Mouse (Mus musculus): ENCODE data around the gene Mkrn3. TPM values are rescaled to one million over a fixed set of nuclear protein-coding genes. Genes with fewer than 3 reads are reported as not detected.

Mkrn3 gene
- polyA plus RNA-seq, 1 experiment from 2014 or later, result 23.5 TPM

DNA sequence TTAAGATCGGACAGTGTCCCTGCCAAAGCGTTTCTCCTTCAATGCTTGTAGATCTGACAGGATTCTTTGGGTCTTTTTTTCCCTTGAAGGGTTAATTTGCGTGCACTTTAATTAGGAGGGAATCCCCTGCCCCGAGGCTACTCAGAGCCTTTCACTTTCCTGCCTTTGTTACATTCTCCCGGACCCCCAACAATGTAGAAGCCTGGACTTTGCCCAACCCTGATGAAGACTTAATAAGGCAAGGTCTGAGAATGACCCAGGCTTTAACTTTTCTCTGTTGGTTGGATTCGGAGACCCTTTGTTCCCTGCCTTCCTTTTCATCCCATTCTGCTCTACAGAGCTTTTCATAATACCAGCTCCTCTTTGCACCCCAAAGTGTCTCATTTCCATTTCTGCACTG lies 627 bp upstream of the Mkrn3 start:
- Histone ChIP-seq H3K4me1 (replicated peaks) (peaks cover 3% of the 10 kb centered on the region), H3K4me2 (replicated peaks) (peak overlapping the region; percentile 42), H3K36me3 (no peaks in the 10 kb centered on the region), H3K4me3 (replicated peaks) (peak overlapping the region; percentile 76), H3K27me3 (no peaks in the 10 kb centered on the region), H3K9me3 (peaks cover 12% of the 10 kb centered on the region; the same call in 1 of the 2 replicates), H3K27ac (peak overlapping the region; percentile 97), H3K9ac (replicated peaks) (peak overlapping the region; percentile 57)
- peak; percentile 46 for ATAC-seq
- WGBS, result 35% methylated on average over 6 of the region's 6 CpGs

DNA sequence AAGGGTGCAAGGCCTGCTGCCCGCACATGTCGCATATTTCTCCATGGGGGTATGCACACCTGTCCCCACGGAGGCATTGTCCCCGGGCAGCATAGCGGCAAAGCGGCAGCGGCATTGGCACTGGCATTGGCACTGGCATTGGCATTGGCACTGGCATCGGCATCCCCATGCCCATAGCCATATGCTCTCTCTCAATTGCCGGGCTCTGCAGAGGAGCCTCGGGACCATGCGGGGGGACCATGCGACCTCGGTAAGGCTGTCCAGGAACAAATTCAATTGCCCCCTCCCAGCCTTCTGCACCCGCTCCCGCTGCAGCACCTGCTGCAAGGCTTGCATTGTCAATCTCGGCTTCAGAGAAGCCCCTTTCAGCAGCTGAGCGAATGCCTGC lies 840 bp downstream of the Mkrn3 start:
- Histone ChIP-seq H3K4me2 (replicated peaks) (peak overlapping the region; percentile 73), H3K4me3 (replicated peaks) (peak overlapping the region; percentile 76), H3K27ac (peak overlapping the region; percentile 97), H3K9me3 (peaks cover 12% of the 10 kb centered on the region; the same call in 1 of the 2 replicates), H3K9ac (replicated peaks) (peak overlapping the region; percentile 92), H3K36me3 (no peaks in the 10 kb centered on the region), H3K4me1 (replicated peaks) (peaks cover 6% of the 10 kb centered on the region), H3K27me3 (no peaks in the 10 kb centered on the region)
- ATAC-seq, result no peak; the same call in 1 of the 2 replicates
- 53% methylated on average over 17 of the region's 17 CpGs for WGBS

DNA sequence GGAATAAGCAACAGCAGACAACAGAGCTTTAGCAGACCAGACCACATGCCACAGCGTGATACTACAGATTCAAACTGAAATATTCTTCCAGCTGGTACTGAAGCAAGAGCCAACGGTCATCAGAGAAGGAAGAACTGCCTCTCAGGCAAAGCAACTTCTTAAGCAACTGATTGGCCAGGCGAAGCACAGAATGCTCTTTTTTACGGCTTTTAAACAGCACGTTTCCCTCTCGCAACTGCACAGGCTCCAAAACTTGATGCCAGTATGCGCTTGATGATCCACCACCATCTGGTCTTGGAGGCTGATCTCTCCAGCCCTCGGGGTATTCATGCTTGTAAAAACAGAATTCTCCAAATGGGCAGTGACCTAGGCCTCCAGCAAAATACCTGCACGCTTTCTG lies 1.6 kb downstream of the Mkrn3 start:
- Histone ChIP-seq H3K36me3 (no peaks in the 10 kb centered on the region), H3K27me3 (no peaks in the 10 kb centered on the region), H3K4me1 (replicated peaks) (peaks cover 6% of the 10 kb centered on the region), H3K9ac (replicated peaks) (peak overlapping the region; percentile 92), H3K9me3 (peaks cover 12% of the 10 kb centered on the region; the same call in 1 of the 2 replicates), H3K4me2 (replicated peaks) (peak overlapping the region; percentile 73), H3K27ac (peak overlapping the region; percentile 97), H3K4me3 (replicated peaks) (peak overlapping the region; percentile 76)
- ATAC-seq, result no peak
- WGBS, result 39% methylated on average over 9 of the region's 9 CpGs

DNA sequence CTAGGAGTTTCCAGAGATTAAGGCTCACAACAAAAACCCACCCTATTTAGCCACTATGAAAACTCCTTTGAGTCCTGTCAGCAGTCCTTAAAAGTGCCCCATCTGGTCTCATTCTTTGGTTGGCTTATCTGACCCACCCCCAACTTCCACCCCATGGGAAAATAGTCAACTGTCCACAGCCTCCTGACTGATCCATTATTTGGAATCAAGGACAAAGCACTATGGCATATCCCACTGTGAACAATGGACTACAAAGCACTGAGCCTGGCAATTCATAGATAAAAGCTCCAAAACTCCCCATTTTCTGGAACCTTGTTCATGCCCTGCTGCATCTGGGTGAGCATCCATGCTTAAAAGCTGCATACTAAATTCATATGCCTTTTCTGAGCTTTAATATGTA lies 3.8 kb downstream of the Mkrn3 start:
- Histone ChIP-seq H3K4me1 (replicated peaks) (0 out of 2 replicates have a peak, but pooled peaks cover 3% of the 10 kb centered on the region), H3K9ac (replicated peaks) (peak overlapping the region; percentile 44), H3K4me2 (replicated peaks) (peak overlapping the region; percentile 39), H3K4me3 (replicated peaks) (peak overlapping the region; percentile 25), H3K27ac (peak overlapping the region; percentile 65), H3K27me3 (no peaks in the 10 kb centered on the region), H3K9me3 (peaks cover 12% of the 10 kb centered on the region; the same call in 1 of the 2 replicates), H3K36me3 (no peaks in the 10 kb centered on the region)
- ATAC-seq, result peak; percentile 54

DNA sequence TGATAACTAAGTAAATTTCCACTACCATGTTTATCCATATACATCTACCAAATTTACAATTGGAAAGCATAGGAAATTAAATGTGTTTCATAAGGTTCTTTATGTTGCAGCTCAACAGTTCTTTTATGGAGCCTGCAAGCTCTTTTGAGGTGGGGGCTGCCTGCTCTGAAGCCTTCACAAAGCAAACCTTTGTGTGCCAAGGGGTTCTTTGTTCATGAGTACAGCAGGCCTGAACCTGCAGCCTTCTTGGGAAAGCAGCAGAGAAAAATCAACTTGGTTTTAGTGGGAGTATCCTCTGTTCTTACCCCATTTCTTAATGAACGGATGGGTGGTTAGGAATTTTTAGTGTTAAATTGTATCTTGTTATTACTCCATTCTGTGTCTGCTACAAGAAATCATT lies 4.7 kb downstream of the Mkrn3 start:
- no peaks in the 10 kb centered on the region for H3K36me3 ChIP-seq
- 0 out of 2 replicates have a peak overlapping the region, but pooled peaks have one; percentile 20 for H3K4me2 ChIP-seq (replicated peaks)
- no peaks in the 10 kb centered on the region for H3K27me3 ChIP-seq
- H3K4me3 ChIP-seq (replicated peaks), result no peak overlapping the region
- 44% methylated on average over 1 of the region's 1 CpGs for WGBS
- no peak for ATAC-seq
- H3K27ac ChIP-seq, result peak overlapping the region; percentile 78
- H3K4me1 ChIP-seq (replicated peaks), result 0 out of 2 replicates have a peak, but pooled peaks cover 3% of the 10 kb centered on the region
- peaks cover 12% of the 10 kb centered on the region; the same call in 1 of the 2 replicates for H3K9me3 ChIP-seq
- H3K9ac ChIP-seq (replicated peaks), result no peak overlapping the region

DNA sequence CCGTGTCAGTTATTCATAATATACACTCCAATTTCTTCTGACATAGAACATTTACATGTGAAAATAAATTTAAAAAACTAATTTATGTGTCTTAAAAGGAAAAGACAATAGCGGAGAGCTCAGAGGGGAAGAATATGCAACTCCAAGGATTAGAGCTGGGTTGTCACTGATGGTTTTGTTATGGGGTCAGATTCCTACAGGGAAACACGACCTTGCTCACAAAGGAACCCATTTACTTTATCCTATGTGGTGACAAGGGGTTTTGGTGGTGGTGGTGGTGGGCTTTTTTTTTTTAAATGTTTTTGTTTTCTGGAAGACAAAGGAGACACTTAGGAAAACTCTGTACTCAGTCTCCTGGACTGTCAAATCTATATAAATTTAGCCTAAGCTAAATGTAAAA lies 12.1 kb downstream of the Mkrn3 start:
- Histone ChIP-seq H3K9me3 (peaks cover 4% of the 10 kb centered on the region; the same call in 1 of the 2 replicates), H3K4me1 (replicated peaks) (peaks cover 8% of the 10 kb centered on the region), H3K4me2 (replicated peaks) (0 out of 2 replicates have a peak overlapping the region, but pooled peaks have one; percentile 5), H3K27ac (no peak overlapping the region), H3K36me3 (no peaks in the 10 kb centered on the region), H3K27me3 (no peaks in the 10 kb centered on the region), H3K4me3 (replicated peaks) (no peak overlapping the region), H3K9ac (replicated peaks) (no peak overlapping the region)
- WGBS, result 31% methylated on average over 3 of the region's 3 CpGs
- ATAC-seq, result no peak

DNA sequence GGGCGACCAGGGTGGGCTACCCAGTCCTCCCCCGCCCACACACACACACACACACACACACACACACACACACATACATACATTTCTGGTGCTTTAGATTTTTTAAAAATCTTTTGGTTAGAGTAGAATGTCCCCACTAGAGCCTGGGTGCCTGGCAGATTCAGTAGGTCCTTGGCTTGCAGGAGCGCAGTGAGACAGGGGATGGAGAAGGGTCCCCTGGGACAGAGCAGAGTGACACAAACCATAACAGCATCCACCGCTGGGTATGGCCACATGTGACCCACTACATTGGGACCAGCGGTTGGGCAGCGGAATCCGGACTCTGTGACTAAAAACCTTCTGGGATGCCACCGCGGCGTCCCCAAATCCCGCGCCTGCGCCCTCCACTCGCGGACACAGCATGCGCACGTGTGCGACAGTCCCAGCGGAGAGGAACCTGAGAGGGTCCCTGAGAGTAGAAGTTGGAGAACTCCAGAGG lies 13.3 kb downstream of the Mkrn3 start:
- 39% methylated on average over 19 of the region's 19 CpGs for WGBS
- H3K27ac ChIP-seq, result no peak overlapping the region
- peaks cover 8% of the 10 kb centered on the region for H3K4me1 ChIP-seq (replicated peaks)
- no peaks in the 10 kb centered on the region for H3K36me3 ChIP-seq
- H3K4me3 ChIP-seq (replicated peaks), result peak overlapping the region; percentile 39
- no peaks in the 10 kb centered on the region for H3K27me3 ChIP-seq
- ATAC-seq, result peak; percentile 76
- peaks cover 4% of the 10 kb centered on the region; the same call in 1 of the 2 replicates for H3K9me3 ChIP-seq
- peak overlapping the region; percentile 55 for H3K4me2 ChIP-seq (replicated peaks)
- H3K9ac ChIP-seq (replicated peaks), result peak overlapping the region; percentile 57

DNA sequence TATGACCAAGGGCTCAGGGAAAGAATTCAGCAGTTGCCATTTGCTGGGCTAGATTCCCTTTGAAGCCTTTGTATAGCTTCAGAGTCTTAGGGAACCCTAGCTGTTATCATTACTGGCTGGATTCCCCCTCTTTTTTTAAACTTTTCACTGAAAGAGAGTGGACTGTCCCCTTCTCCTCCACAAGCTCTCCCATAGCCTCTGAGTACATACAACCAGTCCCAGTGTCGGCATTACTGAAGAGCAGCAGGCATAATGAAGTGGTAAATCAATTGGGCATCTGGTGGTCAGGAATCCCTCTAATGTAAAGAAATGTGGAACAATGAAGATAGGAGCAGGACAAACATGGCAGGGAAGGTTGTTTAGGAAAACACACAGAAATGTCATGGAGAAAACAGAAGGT lies 27.7 kb downstream of the Mkrn3 start:
- 33% methylated on average over 1 of the region's 1 CpGs for WGBS
- Histone ChIP-seq H3K4me2 (replicated peaks) (no peak overlapping the region), H3K36me3 (no peaks in the 10 kb centered on the region), H3K4me3 (replicated peaks) (no peak overlapping the region), H3K4me1 (replicated peaks) (0 out of 2 replicates have a peak, but pooled peaks cover 6% of the 10 kb centered on the region), H3K27ac (no peak overlapping the region), H3K27me3 (no peaks in the 10 kb centered on the region), H3K9me3 (no peaks in the 10 kb centered on the region), H3K9ac (replicated peaks) (no peak overlapping the region)
- ATAC-seq, result no peak

DNA sequence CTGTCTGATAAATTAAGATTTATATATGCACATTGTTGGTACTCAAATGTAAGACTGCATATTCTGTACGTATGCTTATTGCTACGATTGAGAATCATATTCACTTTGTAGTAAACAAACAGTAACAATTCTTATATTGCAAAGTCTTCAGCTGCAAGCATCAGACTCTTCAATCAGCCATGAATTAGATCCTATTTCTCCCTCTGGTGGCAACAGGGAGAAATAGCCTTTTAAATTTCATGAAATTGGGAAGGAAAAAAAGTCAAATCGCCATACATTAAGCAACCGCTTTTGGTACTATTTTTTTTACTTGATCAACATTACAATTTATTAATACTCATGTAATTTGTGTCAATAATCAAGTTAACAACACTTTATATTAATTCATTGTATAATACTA lies 31.6 kb downstream of the Mkrn3 start:
- Histone ChIP-seq H3K27me3 (no peaks in the 10 kb centered on the region), H3K9ac (replicated peaks) (no peak overlapping the region), H3K4me1 (replicated peaks) (0 out of 2 replicates have a peak, but pooled peaks cover 6% of the 10 kb centered on the region), H3K27ac (no peak overlapping the region), H3K9me3 (peaks cover 3% of the 10 kb centered on the region; the same call in 1 of the 2 replicates), H3K4me2 (replicated peaks) (no peak overlapping the region), H3K36me3 (no peaks in the 10 kb centered on the region), H3K4me3 (replicated peaks) (no peak overlapping the region)
- WGBS, result 42% methylated on average over 4 of the region's 4 CpGs
- no peak for ATAC-seq

DNA sequence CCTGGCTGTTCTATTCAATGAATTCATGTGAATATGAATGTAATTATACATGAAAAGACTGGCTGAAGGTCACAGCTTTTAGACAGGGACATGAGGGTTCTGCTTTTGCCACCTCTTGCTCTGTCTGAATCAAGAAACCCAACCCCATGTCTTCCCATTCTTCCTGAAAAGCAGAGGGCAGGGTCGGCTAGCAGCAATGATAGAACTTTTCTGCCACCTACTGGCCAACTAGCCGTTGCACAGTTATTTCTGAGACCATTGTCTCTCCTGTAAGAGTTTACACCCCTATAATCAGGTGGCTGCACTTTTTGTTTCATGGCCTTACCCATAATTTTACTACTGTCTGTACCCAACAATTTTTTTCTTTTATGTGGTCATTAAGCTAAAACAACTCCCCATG lies 37.5 kb downstream of the Mkrn3 start:
- peaks cover 13% of the 10 kb centered on the region; the same call in 1 of the 2 replicates for H3K36me3 ChIP-seq
- ATAC-seq, result peak; percentile 25; the same call in 1 of the 2 replicates
- 8% methylated on average over 2 of the region's 2 CpGs for WGBS
- peaks cover 3% of the 10 kb centered on the region; the same call in 1 of the 2 replicates for H3K9me3 ChIP-seq
- H3K9ac ChIP-seq (replicated peaks), result no peak overlapping the region
- no peaks in the 10 kb centered on the region for H3K27me3 ChIP-seq
- H3K4me3 ChIP-seq (replicated peaks), result no peak overlapping the region
- H3K4me2 ChIP-seq (replicated peaks), result no peak overlapping the region
- H3K27ac ChIP-seq, result no peak overlapping the region
- peaks cover 23% of the 10 kb centered on the region for H3K4me1 ChIP-seq (replicated peaks)

DNA sequence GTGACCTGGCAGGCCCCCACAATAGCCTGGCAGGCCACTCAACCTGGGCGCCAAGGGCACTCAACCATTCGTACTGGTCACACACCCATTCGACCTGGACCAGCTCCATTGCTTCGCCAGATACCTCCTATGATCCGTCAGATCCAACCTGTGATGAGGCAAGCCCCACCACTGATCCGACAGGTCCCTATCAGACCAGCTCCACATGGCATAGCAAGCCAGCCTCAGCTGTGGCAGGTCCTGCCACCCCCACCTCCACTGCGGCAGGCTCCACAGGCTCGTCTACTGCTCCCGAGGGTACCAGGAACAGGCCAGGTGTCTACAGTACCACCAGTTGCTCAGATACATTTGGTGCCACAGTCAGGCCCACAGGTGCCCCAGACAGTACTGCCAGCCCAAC lies 41.4 kb downstream of the Mkrn3 start:
- ATAC-seq, result no peak
- Histone ChIP-seq H3K9me3 (no peaks in the 10 kb centered on the region), H3K36me3 (peaks cover 13% of the 10 kb centered on the region; the same call in 1 of the 2 replicates), H3K4me3 (replicated peaks) (peak overlapping the region; percentile 58), H3K9ac (replicated peaks) (peak overlapping the region; percentile 87), H3K27ac (0 out of 2 replicates have a peak overlapping the region, but pooled peaks have one; percentile 81), H3K27me3 (no peaks in the 10 kb centered on the region), H3K4me2 (replicated peaks) (peak overlapping the region; percentile 65), H3K4me1 (replicated peaks) (peaks cover 23% of the 10 kb centered on the region)
- 85% methylated on average over 9 of the region's 9 CpGs for WGBS

DNA sequence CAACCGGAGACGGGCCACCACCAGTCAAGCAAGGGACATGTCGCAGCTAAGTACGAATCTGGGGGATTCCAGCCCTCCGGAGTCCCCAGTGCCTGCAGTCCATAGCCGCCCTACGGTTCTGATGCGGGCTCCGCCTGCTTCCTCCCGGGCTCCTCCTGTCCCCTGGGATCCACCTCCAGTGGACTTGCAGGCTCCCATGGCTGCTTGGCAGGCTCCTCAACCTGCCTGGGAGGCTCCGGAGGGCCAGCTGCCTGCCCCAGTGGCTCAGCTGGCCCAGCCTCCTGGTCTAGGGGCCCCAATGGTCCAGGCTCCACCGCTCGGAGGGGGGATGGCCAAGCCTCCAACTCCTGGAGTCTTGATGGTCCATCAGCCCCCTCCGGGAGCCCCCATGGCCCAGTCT lies 42.6 kb downstream of the Mkrn3 start:
- no peaks in the 10 kb centered on the region for H3K9me3 ChIP-seq
- 39% methylated on average over 14 of the region's 14 CpGs for WGBS
- peak overlapping the region; percentile 81 for H3K27ac ChIP-seq
- H3K4me3 ChIP-seq (replicated peaks), result peak overlapping the region; percentile 58
- H3K4me2 ChIP-seq (replicated peaks), result peak overlapping the region; percentile 65
- ATAC-seq, result peak; percentile 48; the same call in 1 of the 2 replicates
- peaks cover 23% of the 10 kb centered on the region for H3K4me1 ChIP-seq (replicated peaks)
- H3K36me3 ChIP-seq, result peaks cover 13% of the 10 kb centered on the region; the same call in 1 of the 2 replicates
- no peaks in the 10 kb centered on the region for H3K27me3 ChIP-seq
- peak overlapping the region; percentile 87 for H3K9ac ChIP-seq (replicated peaks)
